Mouse (Mus musculus): Measurements from ENCODE around the gene Cdkn2aip.
A peak's percentile ranks its signal among the peaks of the same experiment; 100 is the strongest.

Cdkn2aip gene

GRCm38 (mm10) chr8:47695431-47696105 lies 18.2 kb downstream of the Cdkn2aip start:
- DNase-seq (ENCODE audit: low spot score) = no peak

DNA sequence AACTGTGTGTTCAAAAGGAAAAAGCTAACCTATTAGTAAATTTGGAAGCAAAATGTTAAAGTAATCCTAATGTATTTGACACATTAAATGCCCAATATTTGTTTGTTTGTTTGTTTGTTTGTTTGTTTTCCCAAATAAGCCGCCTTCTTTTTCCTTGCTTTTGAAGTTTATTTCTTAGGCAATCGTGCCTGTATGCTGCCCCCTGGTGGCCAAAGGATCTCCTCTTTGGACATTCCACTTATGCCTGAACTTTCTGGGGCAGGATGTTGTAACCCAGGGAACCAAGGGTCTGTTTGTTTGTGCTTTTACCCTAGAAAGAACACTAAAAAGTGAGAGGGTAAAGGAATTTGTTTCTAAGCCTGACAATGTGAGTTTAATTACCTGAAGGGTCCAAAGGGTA lies 20.6 kb downstream of the Cdkn2aip start:
- DNase-seq (ENCODE audit: low spot score) = peak; percentile 63

- DNase-seq (ENCODE audit: low spot score) = no peak
These were observed 21.9 kb downstream of the Cdkn2aip start for GRCm38 (mm10) chr8:47691831-47692230.

GRCm38 (mm10) chr8:47691303-47691702 lies 22.4 kb downstream of the Cdkn2aip start:
- no peak for DNase-seq (ENCODE audit: low spot score)

GRCm38 (mm10) chr8:47690674-47691078 lies 23.1 kb downstream of the Cdkn2aip start:
- no peak for DNase-seq (ENCODE audit: low spot score)

DNA sequence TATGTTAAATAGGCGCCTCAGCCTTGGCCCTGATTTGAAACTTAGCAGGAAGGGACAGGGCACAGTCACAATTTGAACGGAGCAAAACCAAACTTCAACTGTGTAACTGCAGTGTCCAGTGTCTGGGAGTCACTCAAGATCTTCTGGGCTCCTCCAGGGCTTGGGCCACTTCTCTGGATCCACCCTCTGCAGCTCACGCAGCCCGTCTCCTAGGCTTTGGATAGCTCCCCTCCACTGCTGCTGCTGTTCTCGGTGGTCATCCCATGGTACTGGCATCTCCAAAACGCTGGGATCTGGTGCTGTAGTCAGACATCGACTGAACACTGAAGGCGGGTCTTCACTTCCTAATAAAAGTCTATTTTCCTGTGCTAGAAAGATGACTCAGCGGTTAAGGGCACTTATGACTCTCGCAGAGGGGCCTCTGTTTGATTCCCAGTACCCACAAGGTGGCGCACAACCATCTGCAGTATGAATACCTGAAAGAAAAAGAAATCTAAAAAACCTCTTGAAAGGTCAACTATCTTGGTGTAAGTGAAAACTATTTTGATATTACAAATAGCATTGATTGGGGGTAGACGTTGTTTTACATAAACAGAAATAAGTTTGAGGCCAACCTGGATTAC lies 23.9 kb downstream of the Cdkn2aip start:
- DNase-seq (ENCODE audit: low spot score) = no peak

DNA sequence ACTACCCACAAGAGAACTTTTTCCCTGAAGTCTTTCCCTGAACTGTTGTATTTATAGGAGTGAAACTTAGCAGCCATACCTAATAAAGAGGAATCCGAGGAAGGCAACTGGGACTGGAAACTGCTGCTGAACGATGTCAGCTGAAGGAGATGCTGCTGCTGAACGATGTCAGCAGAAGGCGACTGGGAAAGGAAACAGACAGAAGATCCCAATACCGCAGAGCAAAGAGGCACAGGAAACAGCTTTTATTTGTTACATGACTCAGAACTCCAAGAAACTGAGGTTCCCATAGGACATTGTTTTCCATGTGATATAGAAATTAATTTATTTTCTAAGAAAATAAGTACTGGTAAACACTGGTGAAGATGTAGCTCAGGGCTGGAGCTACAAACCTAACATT lies 29.3 kb downstream of the Cdkn2aip start:
- no peak for DNase-seq (ENCODE audit: low spot score)

GRCm38 (mm10) chr8:47683994-47684393 lies 29.7 kb downstream of the Cdkn2aip start:
- no peak for DNase-seq (ENCODE audit: low spot score)

- DNase-seq (ENCODE audit: low spot score) = no peak
These were observed 33.4 kb downstream of the Cdkn2aip start for GRCm38 (mm10) chr8:47680306-47680705.

- DNase-seq (ENCODE audit: low spot score) = no peak
These were observed 34.1 kb downstream of the Cdkn2aip start for GRCm38 (mm10) chr8:47679603-47680002.

DNA sequence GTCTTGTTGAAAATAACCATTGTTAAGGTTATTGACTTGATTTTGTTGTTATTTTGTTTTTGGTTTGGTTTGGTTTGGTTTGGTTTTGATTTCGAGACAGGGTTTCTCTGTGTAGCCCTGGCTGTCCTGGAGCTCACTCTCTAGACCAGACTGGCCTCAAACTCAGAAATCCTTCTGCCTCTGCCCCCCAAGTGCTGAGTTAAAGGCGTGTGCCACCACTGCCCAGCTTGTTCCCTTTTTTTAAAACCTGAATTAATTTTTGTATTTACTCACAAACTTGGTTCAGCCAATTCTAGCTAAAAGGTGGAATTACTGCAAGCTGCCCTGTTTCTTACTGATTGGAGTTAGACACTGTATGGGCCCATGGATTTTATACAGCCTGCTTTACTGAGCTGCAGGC lies 37.1 kb downstream of the Cdkn2aip start:
- DNase-seq (ENCODE audit: low spot score) = no peak

GRCm38 (mm10) chr8:47676224-47676623 lies 37.5 kb downstream of the Cdkn2aip start:
- no peak for DNase-seq (ENCODE audit: low spot score)

GRCm38 (mm10) chr8:47675786-47676185 lies 37.9 kb downstream of the Cdkn2aip start:
- DNase-seq (ENCODE audit: low spot score) = no peak

GRCm38 (mm10) chr8:47674777-47675710 lies 38.7 kb downstream of the Cdkn2aip start, which contains the start of gene Ing2:
Gene Ing2 (minus strand): TSS chr8:47675556.
- DNase-seq (ENCODE audit: low spot score) = peak; percentile 100

- DNase-seq (ENCODE audit: low spot score) = no peak
These were observed 39.5 kb downstream of the Cdkn2aip start for GRCm38 (mm10) chr8:47674140-47674776.

- peak; percentile 89 for DNase-seq (ENCODE audit: low spot score)
These were observed 40.2 kb downstream of the Cdkn2aip start for GRCm38 (mm10) chr8:47673317-47674139.

DNA sequence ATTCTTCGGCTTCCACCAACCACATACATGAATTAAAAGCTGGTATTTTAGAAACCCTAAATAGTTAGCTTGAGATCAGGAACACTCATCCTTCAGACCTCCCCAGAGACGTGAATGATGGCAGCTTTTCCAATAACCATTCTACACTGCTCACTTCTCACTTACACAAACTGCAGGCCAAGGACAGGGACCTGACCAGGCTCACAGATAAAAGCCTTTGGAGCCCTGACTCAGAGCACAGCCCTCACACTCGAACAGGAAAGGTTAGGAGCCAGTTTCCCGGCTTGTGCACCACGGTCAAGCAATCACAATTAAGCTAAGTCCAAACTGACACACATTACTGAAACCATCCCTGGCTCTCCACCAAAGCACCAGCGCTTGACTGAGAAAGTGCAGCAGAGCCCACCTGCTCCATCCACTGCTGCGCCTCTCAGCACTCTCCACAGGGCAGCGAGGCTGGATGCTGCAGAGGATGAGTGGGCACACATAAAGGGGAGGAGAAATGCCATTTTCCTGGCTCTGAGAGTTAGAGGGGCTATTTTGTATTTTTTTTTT lies 49.4 kb downstream of the Cdkn2aip start:
- no peak for DNase-seq (ENCODE audit: low spot score)

DNA sequence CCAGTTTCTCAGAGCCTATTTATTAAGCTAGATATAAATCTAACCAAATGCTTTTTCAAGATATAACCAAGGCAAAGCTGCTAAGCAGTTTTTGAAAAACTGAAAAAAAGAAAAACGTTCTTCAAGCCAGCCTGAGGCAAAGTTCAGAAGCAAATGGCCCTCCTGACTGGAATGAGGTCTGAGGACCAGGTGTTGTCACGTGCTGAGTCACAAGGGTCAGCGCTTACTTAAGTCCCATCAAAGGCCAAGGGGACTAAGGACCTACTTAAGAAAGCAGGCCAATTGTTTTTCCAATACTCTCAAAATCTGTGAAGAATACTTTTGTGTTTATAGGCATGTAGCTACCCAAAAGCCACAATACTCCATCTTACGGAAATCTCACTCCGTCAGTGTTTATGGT lies 50.5 kb downstream of the Cdkn2aip start:
- no peak for DNase-seq (ENCODE audit: low spot score)

GRCm38 (mm10) chr8:47662716-47663115 lies 51.0 kb downstream of the Cdkn2aip start:
- DNase-seq (ENCODE audit: low spot score) = no peak

DNA sequence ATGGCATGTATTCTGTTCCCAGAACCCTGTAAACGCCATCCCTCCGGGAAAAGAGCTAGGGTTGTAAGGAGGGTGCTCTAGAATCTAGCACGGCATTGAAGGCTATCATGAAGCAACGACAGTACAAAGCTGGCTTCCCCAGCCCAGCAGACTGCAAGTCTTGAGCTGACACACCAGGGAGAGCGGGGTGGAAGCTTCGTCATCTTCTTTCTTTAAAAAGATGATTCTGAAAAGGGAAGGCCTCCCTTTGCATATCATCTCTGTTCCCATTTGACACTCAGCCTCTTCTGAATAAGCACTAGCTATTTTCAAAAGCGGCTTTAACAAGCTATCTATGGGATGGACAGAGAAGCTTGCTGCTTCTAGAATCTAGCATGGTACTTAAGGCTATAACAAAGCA lies 53.3 kb downstream of the Cdkn2aip start:
- DNase-seq (ENCODE audit: low spot score) = no peak

DNA sequence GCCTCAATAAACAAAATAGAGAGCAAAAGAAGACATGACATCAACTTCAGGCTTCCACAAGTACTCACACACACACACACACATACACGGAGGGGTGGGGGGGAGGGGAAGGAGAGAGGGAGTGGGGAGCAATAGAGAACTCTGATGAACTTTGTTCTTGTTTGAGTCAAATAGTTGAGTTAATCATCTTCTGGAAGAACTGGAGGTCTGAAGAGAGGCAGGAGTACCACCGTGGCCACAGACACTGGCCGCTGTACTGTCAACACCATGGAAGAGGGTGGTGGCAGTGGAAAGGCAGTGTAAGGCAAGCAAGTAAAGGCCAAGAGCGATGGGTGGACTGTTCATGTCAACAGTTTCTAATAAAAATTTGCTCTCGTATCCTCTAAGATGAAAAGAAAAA lies 54.3 kb downstream of the Cdkn2aip start:
- no peak for DNase-seq (ENCODE audit: low spot score)

Data from testis, postnatal 14 days (tissue).